Mouse (Mus musculus) frontal cortex, postnatal 14 days (tissue): ENCODE results near the gene Gm49396.

Experiments
- DNase-seq, 2 experiments: peaks; one replicate each; pipeline ENCODE4 v3.0.0; 2022; ENCODE audit warnings: low spot score in 2 of 2

Gene Gm49396

DNA sequence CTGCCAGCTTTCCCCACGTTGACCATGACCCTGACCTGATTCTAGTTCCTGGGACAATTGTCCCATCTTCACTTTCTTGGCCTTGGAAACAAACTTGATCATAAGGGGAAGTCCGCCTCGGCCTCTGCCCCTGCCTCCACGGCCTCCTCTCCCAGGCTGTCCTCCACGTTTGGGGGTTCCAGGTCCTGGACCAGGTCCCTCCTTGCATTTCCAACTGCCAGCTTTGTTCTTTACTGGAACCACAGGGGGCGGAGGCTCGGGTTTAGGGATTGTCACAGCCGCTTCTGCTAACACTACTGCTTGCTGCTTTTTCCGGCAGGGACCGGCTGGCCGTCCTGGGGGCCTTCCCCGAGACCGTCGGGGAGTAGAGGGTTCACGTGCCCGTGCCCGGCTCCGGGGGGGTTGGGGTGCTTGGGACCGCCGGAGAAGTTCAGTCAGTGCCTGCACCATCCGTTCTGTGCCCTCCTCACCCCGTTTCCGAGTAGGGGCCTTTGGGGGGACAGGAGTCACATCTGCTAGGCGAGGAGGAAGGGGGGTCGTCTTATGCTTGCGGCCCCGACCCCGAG is 23.4 kb downstream of the Gm49396 start:
- DNase-seq, result no peak

DNA sequence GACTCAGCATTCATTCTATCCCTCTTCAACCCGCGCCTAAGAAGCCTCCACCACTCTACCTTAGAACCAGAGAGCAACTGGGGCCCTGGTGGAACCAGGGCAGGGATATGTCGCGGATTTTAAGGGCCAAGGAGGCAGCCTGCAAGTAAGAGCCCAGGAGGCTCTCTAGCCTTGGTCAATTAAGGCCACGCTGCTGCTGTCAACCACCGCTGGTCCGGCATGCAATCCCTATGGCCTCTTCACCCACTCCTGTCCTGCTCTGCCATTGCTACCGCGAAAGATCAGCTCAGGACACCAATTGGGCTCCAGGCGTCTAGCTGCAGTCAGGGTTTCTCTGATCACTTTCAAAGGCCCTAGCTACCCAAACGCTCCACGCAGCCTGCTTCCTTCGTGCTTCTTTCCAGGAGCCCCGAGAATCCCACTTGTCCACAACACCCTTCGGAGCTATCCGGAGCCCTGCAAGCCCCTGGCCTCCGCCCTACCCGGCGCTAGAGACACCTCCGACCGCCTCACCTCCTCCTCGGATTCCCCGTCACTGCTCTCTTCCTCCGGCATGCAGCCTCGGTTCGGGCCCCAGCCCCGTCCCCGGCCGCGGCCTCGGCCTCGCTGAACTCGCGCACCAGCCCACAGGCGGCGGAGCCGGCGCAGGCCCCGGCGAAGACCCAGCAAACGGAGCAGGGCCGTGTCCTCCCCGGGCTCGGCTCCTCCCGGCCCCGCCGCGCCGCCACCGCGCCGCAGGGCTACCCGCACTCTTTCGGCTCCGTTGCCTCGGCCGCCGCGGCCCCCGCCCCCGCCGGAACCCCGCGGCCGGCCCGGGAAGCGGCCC is 24.9 kb downstream of the Gm49396 start:
- DNase-seq, result peak in 1 of 2 experiments; percentile 57

DNA sequence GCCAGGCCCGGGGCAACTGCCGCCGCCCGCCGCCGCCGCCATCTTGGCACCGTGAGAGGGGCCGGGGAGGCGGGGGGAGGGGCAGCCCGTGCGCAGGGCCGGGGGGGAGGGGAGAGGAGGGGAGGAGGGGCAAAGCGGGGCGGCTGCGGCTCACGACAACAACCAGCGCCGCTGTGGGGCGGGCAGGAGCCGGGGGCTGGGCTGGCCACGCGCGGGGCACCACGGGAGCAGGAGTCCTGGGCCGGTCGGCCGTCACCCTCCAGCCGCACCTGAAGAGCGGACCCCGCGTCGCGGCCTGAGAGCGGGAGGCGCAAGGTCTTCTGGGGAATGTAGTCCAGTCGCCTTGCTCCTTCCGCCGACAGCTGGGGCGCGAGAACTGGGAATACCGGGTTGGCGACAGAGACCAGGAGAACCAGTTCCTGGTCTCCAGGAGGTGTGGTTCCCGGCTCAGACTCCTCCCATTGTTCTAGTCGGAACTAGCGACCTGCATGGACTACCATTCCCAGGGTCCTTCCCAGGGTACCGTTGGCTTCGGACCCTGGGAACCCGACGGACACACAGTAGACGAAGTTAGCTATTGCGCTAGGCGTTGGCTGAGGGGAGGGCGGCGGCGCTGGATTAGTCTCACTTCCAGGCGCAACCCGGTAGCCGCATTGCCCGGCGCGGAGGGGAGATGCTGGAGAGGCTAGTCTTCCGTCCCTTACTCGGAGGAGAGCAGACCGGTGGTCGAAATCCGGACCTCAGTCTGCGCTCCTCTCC is 25.7 kb downstream of the Gm49396 start, which contains the start of gene Kmt2b:
Gene Kmt2b, minus strand, starts transcription at position 51 of the 759 bp plus-strand sequence.
- DNase-seq, result peak; percentile 93 to 97

DNA sequence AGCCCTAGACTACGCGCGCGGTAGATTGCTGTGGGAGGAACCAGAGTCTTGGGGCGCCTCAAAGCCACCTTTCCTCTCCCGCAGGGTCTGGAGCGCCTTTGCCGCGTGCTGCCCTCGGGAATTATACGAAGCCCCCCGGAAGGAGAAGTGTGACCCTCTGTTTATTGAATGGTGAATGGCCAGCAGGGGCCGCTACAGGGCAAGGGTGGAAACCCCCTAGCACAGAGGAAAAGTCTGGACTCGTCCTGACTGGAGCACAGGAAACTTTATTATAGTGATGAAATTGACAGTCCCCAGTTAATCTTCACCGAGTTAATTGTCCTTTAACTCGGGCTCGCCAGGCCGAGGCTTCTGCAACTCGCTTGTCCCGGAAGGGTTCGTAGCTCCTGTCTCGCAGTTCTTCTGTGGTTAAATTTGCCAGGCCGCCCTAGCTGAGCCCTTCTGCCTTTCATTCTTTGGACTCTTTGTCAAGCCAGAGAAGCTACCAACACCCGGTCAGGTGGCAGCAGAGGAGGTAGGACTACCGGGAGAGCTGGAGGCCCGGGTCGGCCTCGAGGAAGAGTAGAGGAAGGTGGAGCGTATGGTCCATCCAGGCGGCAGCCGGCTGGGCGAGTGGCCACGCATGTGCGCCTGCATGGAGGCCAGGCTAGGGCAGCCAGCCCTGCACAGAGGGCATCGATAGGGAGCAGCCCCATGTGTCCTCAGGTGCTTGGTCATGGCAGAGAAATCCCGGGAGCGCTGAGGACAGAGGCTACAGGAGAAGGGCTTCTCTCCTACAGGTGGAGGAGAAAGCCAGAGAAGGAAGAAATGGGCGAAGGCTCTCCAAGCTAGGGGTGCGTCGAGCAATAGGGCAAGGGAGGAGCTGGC is 26.5 kb downstream of the Gm49396 start:
- peak; percentile 66 to 77 for DNase-seq

DNA sequence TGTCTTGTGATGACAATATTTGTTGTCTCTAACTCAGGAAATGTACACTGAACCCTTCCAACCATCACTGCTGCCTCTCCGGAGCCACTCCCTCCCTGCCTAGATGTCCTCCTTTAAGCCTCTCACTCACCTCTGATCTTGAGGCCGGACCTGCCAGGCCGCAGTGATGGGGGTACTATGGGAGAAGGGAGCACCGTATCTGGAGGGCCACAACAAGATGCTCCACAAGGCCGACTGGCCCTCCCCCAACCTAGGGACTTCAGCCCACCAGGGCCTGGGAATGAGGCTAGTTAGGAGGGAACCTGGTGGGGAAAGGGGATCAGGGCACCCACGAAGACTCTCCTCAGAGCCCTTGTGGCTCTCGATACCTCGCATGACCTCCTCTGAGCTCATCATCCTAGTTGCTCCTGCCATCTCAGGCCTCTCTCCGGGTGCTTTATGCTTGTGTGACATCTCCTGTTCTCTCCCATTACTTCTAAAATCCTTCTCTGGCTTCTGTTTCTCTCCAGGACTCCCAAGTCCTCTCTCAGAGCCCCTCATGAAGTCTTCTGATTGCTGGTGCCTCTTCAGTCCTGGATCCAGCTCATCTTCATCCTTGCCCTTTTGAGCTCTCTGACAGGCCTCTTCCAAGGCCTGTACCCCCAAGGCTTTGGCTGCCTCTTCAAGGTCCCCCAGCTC is 27.9 kb downstream of the Gm49396 start:
- DNase-seq, result no peak

DNA sequence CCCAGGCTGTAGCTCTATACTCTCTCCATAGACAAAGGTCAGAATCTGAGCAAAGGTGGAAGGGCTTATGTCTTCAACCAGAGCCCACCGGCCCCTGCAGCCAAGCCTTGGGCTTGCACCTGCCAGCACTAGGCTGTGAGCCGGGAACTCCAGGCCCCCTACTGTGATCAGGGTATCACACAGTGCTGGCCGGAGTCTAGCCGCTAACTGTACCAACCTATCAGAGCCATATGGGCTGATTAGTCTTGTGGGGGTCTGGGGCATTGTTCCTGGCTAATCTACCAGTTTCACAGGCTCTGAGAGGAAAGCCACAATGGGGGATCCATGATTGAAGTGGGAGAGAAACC is 28.4 kb downstream of the Gm49396 start:
- no peak for DNase-seq

DNA sequence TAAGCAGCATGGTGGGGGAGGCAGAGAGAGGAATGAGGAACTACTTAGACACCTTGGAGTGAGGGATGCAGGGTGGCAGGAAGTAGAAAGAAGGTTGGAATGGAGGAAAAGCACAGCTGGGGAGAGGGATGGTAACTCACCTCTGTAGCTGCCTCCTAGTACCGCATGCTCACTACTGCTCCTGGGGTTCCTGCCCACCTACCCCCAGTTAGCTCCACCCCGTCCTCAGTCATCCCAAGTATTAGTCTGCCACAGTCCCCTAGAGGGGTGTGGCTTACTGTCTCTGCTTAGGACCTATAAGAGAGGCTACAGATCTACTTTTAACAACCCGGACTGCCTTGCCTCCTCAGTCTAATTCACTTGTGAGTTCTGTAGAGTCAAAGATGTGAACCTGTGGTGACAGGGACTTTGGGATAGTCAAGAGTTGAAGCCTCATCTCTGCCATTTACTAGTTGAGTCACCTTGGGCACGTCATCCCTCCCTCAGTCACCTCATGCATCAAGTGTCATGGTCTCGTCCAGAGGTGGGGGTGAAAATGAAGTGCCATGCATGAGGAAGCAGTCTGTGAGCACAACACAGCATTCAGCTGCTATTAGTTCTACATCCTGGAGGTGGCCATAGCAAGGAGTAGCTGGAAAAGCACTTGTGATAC is 29.8 kb downstream of the Gm49396 start:
- DNase-seq, result no peak

DNA sequence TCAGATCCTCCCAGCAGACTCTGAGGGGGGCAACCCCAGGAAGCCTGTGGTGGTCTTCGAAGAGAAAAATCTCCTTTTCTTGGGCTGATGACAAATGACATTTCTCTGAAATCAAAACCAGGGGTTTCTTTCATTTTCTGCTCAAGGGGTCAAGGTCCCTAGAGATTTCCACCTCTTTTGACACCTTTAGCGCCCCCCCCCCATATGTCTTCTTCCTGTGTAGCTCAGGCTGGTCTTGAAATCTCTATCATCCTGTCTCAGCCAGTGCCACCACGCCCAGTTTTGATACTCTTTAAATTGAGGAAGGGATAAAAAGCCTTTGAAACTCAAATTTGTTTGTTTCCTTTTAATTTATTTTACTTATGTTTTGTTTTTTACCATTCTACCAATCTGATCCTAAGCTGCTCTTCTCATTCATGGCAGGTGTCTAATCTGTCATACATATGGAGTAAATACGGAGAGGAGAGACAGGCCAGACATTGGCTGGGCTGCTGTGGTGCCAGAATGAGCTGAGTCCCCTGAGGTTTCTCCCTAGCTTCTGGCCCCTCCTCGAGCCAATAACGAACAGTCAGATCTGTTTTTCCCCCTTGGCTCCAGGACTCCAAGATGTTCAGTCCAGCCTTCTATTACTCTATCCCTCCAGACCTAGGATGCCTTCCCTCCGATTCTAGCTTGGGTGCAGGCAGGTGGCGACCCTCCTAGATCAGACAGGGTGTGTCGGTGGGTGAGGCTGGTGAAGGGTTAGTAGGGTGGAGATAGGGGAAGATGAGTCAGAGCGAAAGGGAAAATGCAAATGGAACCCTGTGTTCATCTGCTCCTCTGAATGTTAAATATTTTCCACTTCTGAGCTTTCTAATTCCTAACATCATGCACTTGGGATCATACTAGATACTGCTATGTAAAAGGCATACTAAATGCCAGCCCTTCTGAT is 30.7 kb downstream of the Gm49396 start:
- DNase-seq, result no peak

DNA sequence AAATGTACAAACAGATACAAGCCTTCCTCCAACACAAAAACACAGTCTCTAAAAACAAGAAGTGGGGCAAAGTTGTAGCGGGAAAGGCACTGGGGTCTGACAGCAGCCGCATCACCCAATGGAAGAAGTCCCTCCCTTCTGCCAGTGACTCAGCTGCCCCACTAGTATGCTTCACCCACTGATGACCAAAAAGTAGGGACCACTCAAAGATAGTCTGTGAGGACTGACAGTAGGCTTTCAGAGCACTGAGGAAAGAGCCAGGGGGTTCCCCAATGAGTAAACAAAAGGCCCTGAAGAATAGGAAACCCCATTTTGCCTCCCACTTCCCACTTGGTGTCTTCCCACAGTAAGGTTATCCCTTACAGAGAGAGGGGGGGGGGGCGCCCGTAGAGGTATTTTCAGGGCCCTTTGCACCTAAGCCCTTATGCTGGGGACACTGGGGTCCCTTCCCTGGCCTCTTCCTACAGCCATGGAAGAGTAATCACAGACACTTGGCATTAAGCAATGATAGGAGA is 31.4 kb downstream of the Gm49396 start:
- no peak for DNase-seq

DNA sequence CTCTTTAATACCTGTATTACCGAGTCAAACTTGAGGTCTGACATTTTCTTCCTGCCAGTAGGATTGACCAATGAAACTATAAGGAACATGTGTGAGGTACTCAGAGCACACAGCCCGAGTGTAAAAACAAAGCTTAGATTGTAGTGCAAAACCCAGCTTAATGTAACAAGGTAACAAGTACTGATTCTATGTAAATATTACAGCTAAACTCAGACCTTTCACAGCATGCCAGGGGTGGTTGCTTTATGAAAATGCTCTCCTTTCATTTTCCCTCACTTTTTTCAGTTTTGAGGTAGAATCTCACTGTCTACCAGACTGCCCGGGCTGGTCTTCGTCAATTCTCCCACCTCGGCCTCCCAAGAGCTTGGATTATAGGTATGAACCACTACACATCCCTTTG is 32.9 kb downstream of the Gm49396 start:
- no peak for DNase-seq

DNA sequence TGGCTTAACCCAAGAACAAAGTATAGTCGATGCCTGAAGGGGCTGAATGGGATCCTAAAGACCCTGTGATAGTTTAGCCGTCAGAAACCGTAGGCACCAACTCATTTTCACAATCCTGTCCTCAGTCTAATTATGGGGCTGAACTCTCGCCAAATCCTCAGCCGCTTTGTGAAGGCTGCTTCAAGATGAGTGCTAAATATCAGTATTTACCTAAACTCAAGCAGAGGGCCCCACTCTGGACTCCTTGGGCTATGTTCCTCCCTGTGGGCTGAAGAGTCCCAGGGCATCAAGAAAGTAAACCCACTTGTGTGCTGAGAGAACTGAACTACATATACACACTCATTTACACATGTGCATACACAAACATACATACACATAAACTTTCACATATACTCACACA is 33.7 kb downstream of the Gm49396 start:
- DNase-seq, result no peak

DNA sequence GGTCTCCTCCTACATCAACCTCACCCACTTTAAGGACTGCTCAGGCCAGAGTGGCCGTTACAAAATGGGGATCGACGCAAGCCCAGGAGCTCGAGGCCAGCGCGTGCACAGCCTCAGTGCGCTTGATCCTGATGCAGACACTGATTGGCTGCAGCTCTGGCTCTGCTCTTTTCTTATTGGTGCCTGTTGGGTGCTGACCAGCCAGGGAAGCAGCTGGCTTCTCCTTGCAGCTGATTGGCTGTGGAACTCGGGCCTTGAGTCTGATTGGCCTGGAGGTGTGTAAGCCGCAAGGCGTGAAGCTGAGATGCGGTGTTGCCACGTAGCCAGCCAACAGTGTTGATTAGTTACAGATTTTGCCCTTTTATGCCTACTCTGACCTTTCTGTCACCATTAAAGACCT is 35.6 kb downstream of the Gm49396 start, which contains the start of gene Zbtb32:
Gene Zbtb32, minus strand, starts transcription at position 124 of the 400 bp plus-strand sequence.
- DNase-seq, result no peak

DNA sequence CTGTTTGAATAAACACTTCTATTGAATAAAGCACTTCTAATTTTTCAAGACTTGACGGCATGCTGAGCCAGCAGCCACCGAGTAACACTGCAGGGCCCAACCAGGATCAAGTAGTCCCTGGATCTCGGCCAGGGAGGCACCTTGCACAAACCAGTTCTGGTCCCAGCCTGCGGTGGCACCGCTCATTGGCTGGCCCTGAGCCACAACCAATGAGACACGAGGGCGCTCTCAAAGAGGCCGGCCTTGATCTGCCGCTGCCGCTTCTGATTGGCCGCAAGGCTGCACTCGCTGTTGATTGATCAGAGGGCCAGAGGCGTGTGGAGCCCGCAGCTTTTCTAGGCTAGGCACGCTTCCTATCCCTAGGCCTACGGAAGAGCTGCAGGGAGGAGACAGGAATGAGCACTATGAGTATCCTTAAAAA is 36.8 kb downstream of the Gm49396 start:
- DNase-seq, result peak; percentile 85 to 87

DNA sequence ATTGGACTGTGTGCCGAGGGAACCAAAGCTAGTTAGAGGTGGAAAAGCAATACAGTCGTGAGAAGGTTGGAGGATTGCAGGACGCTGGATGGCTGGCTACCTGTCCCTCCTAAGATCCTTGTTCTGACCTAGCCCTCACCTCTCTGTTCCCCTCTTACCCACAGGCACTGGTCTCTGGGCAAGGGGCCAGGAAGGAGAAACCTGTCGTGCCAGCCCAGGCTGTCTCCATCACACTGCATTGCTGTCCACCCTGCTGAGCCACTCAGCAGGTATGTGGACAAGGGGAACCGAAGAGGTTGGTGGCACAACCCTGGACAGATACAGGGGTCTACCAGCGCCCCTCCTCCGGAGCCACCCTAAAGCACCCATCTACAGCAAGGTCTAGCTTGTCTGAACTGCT is 37.5 kb downstream of the Gm49396 start:
- DNase-seq, result no peak

DNA sequence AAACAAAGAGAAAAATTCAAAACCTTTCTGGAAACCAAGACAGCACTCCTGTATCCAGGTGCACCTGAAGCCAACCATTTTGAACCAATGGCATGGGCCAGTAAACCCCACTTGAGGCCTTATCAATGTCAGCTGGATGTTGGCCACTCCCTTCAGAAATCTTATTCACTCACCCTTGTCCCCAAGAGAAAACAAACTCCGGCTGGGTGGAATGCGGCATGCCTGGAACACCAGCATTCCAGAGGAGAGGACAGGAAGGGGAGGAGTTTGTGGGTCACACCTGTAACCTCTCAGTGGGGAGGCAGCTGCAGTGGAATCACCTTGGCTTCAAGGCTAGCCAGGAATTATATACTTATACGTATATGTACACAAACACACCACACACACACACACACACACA is 39.4 kb downstream of the Gm49396 start:
- DNase-seq, result no peak

DNA sequence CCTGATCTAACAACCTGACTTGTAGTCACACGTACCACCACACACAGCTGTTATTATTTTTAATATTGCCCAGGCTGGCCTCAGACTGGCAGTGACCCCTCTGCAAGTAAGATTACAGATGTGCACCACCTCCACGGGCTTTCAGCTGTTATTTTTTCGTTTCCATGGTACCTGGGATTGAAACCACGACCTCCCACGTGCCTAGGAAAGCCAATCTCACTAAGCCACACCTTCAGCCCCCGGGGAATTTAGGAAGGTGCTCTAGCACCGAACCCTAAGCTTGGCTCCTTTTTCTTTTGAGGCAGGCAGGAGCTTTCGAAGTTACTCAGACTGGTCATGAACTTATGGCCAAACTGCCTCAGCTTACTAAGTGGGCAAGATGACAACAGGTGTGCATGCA is 41.3 kb downstream of the Gm49396 start:
- DNase-seq, result no peak

DNA sequence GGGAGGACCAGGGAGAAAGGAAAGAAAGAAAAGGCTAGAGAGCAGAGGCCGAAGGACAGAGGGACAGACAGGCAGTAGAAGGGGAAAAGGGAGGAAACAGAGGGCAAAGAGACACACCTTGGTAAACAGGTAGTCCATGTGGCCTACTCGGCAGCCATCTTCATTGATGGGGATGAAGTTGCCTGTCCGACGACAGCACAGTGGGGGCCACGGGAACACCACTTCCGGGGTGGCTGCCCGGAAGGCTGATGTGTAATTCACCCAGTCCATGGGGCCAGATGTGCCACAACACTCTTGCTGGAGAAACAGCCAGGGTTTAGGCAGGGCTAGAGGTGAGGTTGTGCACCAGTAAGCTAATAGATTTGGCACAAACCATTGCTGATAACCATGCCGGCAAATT is 41.8 kb downstream of the Gm49396 start:
- no peak for DNase-seq

DNA sequence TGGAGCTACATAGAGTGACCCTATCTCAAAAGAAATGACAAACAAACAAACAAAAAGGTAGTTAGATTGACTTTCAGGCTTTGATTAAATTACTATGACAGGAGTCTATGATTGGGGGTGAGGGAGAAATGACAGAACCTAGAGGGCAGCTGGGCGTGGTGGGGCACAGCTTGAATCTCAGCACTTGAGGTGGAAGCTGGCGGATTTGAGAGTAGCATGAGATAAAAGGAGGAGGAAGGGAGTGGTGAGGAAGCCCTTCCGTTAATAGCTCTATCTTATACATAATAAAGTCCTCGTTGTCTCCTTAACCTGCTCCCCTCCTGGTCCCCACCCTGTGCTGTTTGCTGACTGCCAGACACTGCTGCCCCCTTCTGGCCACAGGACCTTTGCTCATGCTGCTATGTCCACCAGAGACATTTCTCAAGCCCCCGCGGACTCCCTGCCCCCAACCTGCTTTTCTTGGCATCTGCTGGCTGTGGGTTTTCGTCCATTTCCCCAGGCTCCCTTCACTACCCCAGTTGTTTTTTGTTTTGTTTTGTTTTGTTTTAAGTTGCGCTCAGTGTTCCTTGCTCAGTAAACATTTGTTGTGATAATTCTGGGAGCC is 44.7 kb downstream of the Gm49396 start:
- DNase-seq, result no peak

DNA sequence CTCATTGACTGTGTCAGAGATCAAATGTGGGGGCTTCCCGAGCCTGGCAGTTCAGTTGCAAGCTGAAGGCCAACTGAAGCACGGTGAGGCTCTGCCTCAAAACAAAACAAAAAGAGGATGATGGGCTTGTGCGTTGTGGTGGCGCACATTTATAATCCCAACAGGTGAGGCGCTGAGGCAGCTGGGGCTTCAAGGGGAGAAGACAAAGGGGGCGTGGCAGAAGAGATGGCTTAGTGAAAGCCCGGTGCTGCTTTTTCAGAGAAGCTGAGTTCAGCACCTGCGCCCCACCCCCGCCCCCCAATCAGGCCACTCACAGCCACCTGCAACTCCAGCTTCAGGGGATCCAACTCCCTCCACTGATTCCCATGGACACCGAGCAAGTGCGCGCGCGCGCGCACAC is 45.3 kb downstream of the Gm49396 start:
- DNase-seq, result no peak
